Mouse (Mus musculus): ENCODE data around the gene Sde2.

The Sde2 gene

DNA sequence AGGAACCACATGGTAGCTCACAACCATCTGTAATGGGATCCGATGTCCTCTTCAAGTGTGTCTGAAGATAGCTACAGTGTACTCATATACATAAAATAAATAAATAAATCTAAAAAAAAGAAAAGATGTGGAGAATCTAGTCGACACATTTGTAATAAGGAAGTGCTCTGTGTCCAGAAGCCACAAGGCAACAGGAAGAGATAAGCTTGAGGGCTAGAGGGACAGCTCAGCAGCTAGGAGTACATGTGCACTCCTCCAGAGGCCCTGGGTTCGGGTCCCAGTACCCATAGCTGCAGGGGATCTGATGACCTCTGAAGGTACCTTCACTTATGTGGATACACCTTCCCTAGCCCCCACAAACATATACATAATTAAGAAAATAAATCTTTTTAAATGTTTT is 30.8 kb downstream of the Sde2 start:
- no peak for DNase-seq (ENCODE audit: inconsistent age in 2 of 2, low spot score in 1 of 2)

DNA sequence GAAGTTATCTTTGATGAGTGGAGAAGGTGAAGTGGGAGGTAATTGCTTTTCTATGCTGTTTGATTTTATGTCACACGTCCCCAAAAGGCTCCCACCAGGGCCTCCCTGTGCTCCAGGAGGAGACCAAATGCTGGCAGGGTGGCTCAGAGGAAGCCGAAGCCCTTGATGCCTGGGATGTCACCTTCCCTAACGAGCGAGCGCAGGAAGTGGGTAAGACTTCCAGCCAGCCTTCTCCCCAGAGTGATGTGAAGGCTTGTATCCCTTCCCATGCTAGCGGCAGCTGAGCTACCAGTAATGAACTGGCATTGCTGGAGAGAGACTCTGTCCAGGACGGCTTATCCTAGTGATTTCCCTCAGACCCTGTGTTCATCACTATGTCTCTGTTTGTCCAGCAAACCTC is 32.8 kb downstream of the Sde2 start:
- DNase-seq (ENCODE audit: inconsistent age in 2 of 2, low spot score in 1 of 2), result no peak

DNA sequence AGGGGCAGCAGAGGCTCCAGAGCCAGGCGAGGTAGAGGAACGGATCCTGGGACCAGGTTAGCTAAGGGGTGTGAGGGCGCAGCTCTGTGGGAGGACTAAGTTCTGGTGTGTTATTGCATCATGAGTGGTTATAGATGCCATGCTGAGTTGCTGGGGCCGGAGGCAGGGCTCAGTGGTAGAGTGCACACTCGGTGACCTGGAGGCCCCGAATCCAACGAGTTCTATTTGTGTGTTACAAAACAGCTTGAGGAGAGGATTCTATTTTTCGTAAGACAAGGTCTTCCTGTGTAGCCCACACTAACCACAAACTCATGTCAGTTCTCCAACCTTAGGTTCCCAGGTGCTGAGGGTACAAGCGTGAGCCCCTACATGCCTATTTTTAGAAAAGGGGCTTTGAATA is 33.6 kb downstream of the Sde2 start:
- no peak for DNase-seq (ENCODE audit: inconsistent age in 2 of 2, low spot score in 1 of 2)

DNA sequence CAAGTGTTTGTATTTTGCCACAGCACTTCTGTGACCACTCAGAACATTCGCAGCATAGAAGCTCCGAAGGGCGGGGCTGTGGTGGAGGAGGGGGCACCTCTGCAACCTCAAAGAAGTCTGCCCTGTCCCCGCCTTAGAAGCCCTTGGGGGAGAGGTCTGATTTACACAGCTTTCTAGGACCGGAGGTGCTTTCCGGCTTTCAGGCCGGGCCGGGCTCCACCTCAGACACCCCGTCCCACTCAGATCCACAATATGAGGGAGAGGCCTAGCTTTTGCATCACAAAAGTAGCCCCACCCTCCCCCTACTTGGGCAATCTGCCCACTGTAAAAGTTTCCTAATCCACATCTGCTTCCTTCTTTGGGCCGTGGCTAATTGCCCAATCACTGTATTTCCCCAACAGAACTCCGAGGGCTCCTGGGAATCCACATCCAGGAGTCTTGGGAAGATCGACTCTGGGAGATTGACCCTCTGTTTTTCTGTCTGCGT is 37.7 kb downstream of the Sde2 start:
- DNase-seq (ENCODE audit: inconsistent age in 2 of 2, low spot score in 1 of 2), result peak; percentile 75 to 95

DNA sequence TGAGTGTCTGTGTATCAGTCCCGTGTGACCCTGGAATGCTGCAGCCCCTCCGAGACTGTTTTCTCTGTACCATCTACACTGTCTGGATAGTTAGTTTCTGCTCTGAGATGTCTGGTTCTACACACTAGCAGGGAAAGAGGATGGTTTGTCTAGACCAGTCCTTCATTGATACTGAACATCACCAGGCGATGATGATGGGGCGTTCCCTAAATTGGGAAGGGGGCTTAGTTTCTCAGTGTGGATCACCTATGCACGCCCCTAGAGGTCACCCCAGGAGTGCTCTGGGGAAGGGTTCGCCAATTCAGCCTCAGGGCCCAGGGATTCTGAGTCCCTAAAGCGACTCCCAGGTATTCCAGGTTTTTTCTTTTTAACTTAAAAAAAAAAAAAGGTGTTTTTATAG is 38.2 kb downstream of the Sde2 start:
- DNase-seq (ENCODE audit: inconsistent age in 2 of 2, low spot score in 1 of 2), result no peak

DNA sequence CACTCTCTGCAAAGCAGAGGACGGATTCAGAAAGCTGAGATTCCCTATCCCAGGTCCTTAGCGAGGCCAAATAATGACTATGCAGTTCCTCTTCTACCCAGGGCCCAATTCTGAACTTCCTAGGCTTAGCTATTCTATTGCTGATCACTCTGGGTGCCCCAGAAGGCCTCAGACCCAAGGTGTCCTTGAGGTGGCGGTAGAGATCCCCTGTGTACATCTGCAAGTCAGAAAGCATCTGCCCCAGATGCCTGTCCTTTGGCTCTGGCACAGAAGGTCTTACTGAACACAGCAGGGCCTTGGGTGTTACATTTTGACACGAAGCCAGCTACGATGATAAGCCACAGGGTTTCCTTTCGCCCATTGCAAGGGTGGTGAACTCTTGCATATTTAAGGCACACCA is 38.9 kb downstream of the Sde2 start:
- DNase-seq (ENCODE audit: inconsistent age in 2 of 2, low spot score in 1 of 2), result peak; percentile 54 to 85

DNA sequence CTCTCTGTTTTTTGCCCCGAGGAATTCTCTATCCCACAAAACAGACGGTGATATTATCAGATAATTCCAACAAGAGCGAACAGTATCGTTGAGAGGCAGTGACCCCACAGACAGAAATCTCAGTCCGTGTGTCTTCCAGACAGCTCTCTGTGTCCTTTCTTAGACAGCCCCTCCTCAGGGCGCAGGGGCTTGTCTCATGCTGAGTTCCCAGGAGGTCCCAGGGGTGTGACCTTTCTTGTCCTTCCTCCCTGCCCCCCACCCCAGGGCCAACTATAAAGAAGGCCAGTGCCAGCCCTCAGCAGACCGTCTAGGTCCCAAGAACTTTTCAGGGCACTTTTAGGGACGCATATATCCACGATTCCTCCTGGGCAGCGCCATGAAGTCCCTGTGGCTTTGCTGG is 41.9 kb downstream of the Sde2 start, which contains the start of gene Lefty2:
Lefty2 (plus strand) TSS at position 301 of the 400 bp plus-strand sequence.
- DNase-seq (ENCODE audit: inconsistent age in 2 of 2, low spot score in 1 of 2), result no peak

DNA sequence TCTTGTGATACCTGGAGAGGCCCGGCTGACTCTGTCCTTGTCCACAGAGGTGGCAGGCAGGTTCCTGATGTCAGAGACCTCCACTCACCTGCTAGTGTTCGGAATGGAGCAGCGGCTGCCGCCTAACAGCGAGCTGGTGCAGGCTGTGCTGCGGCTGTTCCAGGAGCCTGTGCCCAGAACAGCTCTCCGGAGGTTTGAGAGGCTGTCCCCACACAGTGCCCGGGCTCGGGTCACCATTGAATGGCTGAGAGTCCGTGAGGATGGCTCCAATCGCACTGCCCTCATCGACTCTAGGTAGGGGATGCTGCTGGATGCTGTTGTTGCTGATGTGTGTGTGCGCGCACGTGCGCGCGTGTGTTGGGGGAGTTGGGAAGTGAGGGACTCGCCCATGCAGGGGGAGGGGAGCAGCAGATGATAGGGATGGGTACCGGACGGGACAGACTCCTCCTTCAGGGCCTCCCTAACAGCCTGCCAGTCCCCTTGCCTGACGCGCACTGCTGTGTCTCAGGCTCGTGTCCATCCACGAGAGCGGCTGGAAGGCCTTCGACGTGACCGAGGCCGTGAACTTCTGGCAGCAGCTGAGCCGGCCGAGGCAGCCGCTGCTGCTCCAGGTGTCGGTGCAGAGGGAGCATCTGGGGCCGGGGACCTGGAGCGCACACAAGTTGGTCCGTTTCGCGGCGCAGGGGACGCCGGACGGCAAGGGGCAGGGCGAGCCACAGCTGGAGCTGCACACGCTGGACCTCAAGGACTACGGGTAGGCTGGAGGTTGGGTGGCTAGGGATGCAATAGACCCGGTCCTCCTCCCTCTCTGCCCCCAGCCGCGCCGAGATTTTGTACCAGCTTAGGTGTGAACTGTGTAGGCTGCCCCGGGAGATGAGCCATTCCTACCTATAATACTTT is 43.4 kb downstream of the Sde2 start:
- peak; percentile 55 to 80 for DNase-seq (ENCODE audit: inconsistent age in 2 of 2, low spot score in 1 of 2)

DNA sequence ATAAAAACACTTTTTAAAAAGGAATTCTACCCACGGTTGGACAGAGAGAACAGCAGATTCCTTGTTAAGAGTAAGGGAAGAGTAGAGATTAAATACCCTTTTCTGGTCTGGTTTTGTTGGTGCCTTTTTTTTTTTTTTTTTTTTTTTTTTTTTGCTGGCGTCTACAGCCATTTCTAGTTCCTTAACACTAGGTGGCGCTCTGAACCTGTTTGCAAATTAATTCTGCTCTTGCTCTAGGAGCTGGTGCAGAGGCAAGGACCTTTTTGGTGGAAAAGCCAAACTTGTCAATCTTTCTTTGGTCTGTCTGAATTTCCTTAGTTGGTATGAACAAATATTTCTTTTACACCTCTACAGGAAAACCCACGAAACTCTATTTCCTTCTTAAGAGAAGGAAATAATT is 50.2 kb downstream of the Sde2 start:
- DNase-seq (ENCODE audit: inconsistent age in 2 of 2, low spot score in 1 of 2), result peak in 1 of 2 experiments; percentile 74

DNA sequence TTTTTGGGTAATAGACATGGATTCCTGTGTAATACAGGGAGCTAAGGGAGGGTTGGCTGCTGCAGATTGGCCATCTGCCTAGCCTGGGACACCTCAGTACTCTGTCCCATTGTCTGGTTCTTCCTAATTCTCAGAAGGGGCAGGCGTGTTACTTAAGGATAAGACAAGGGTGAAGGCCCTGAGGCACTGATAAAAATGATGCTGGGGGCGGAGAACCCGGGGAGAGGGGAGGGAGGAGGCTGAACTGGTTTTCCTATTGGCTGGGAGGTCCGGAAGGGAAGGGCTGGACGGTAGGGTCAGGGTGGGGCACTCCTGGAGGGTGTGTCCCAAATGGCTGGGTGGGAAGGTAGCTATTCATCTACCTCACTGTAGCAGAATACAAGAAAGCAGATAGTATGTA is 52.0 kb downstream of the Sde2 start:
- DNase-seq (ENCODE audit: inconsistent age in 2 of 2, low spot score in 1 of 2), result peak in 1 of 2 experiments; percentile 43

DNA sequence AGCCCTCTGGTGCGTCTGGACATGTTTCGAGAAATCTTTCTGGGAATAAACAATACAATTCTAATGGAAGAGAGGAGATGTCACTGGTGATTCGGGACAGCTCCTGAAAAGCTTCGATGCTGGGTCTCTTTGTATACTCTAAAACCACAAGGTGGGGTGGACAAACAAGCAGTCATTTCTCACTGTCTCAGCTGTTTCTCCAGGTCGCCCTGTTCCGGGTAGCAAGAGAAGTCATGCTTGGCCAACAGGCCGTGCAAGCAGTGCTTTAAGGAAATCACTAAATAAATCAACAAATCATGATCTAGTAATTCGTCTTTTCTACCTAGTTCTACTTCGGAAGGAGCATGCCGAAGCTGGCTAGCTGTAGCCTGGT is 52.7 kb downstream of the Sde2 start:
- no peak for DNase-seq (ENCODE audit: inconsistent age in 2 of 2, low spot score in 1 of 2)

DNA sequence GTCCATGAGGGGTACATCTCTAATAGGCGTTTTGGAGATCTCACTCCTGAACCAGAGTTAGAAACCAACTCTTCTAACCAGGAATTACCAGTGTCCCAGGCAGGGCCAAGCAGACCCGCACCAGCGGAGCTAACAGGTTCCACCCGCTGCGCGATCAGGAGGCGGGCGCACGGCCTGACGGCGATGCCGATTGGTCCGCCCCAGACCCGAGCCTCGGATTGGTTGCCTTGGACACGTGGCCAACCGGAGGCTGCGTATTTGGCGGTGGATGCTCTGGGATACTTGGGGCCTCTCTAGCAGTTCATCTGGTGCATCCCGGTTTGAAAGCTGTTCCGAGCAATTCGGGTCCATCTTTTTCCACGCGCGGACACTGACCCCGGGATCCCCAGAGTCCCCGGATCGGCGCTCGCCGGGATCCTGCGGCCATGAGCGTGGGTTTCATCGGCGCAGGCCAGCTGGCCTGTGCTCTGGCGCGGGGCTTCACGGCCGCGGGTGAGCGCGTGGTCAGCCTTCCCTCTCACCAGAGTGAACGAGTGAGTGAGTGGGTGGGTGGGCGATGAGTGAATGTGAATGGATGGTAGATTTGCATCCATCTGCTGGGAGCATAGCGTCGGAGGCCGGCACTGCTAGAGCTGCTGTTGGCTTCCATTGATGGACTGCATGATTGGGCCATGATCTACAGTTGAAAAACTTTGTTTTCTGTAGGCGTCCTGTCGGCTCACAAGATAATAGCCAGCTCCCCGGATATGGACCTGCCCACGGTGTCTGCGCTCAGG is 53.3 kb downstream of the Sde2 start, which contains the start of gene Pycr2:
Pycr2 (plus strand) TSS at position 255 of the 776 bp plus-strand sequence.
- peak; percentile 94 to 97 for DNase-seq (ENCODE audit: inconsistent age in 2 of 2, low spot score in 1 of 2)

DNA sequence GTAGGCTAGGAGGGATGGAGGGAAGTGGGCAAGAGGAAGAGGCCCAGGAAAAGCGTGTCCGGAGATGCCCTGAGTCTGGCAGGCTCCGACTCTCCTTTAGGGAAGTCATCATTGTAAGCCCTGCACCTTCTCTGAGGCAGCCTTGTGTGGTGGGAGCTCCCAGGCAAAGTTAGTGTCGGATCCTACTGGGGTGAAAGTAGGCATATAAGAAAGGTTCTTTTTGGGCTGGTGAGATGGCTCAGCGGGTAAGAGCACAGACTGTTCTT is 53.8 kb downstream of the Sde2 start:
- DNase-seq (ENCODE audit: inconsistent age in 2 of 2, low spot score in 1 of 2), result no peak

DNA sequence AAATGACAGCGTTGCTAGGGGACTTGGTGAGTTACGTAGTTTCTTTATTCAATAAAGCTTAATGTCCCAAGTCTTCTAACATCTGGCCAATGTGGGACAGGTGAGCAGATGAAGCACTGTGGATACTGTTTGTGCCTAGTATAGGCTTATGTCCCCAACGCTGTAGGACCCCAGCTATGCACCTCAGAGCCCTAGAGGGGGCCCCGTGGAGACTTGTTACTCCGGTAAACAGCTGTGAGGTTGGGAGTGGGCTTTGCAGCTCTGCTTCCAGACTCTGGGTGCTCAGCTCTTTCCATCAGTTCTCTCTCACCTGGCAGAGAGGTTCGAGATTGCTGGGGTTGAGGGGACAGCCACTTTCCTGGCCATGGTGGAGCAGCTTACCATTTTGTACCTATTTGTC is 54.4 kb downstream of the Sde2 start:
- no peak for DNase-seq (ENCODE audit: inconsistent age in 2 of 2, low spot score in 1 of 2)

DNA sequence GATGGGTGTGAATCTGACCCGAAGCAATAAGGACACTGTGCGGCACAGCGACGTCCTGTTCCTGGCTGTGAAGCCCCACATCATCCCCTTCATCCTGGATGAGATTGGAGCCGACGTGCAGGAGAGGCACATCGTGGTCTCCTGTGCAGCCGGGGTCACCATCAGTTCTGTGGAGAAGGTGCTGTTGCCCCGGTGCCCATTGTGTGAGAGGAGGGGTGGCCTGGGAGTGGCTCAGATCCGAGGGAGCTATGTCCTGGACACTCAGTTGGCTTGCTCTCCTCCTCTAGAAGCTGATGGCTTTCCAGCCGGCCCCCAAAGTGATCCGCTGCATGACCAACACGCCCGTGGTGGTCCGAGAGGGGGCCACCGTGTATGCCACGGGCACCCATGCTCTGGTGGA is 54.9 kb downstream of the Sde2 start:
- DNase-seq (ENCODE audit: inconsistent age in 2 of 2, low spot score in 1 of 2), result no peak

DNA sequence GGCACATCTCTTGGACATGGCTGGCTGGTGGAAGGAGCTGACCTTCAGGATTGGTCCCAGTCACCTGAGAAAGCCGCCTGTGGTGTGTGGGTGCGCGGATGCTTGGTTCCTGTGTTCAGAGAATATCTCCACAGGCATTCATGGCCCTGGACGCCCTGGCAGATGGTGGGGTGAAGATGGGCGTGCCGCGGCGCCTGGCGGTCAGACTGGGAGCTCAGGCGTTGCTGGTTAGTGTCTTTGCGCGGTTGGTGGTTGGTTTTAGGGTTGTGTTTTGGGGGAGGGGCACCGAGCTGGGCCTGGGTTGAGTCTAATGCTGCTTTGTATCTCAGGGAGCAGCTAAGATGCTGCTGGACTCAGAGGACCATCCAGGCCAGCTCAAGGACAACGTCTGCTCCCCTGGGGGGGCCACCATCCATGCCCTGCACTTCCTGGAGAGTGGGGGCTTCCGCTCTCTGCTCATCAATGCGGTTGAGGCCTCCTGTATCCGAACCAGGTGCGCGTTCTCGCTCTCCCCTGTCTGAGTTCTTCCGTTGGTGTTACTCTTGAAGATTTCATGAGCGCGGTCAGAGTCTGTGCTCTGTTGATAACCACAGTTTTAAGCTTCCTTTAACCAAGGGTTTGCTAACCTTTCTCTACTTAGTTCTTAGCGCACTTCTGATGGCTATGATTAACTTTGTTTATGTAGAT is 55.7 kb downstream of the Sde2 start:
- DNase-seq (ENCODE audit: inconsistent age in 2 of 2, low spot score in 1 of 2), result no peak

DNA sequence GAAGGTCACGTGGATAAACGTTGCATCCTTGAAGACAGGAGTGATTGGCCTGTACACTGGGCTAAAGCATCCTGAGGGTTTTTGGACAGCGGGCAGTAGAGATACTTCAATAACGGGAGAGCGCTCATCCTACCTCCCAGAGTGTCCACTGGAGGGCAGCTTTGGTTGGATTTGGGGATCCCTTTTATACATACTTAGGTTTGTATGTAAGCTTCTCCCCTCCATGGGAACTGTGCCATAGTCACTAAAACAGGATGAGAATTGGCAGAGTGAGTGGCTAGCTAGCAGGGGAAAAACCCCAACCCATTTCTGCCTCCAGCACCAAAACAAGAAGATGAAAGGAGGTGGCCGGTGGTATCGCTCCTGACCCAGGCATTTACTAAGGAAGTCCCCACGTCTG is 60.2 kb downstream of the Sde2 start:
- peak in 1 of 2 experiments; percentile 67 for DNase-seq (ENCODE audit: inconsistent age in 2 of 2, low spot score in 1 of 2)

DNA sequence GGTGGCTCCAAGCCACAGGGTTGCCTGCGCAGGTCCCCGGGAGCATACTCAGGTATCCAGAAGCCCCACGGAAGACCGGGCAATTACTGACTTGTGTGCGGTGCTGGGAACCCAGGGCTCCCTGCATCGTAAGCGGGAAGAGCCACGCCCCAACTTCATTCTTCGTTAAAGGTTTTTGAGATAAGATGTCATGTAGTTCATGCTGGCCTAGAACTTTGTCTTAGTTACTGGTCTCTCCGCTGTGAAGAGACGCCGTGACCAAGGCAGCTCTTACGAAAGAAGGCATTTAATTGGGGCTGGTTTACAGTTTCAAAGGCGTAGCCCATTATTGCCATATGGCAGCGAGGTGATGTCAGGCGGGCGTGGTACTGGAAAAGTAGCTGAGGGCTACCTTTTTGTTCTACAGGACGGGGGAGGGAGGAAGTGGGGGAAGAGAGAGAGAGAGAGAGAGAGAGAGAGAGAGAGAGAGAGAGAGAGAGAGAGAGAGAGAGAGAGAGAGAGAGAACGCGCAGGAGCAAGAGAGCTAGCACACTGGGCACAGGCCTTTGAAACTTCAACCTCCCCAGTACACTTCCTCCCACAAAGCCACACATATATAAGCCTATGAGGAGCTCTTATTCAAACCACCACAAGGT is 60.8 kb downstream of the Sde2 start:
- no peak for DNase-seq (ENCODE audit: inconsistent age in 2 of 2, low spot score in 1 of 2)

DNA sequence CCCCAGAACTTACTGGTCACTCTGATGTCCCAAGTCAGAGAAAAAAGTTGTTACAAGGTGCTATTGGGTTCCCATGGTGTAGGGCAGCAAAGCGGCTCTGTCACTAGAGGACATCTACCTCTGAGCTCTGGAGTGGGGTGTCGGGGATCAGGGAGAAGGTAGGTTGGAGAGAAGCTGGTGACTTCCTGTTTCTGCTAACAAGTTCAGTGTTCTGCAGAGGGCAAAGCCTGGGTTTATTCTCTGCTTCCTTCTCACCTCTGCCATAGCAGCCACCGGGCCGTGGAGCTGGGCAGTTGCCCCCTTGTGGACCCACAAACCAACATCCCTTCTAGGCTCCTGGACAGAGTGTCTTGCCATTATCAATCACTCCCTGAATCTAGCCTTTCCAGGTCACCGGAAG is 61.9 kb downstream of the Sde2 start:
- no peak for DNase-seq (ENCODE audit: inconsistent age in 2 of 2, low spot score in 1 of 2)

DNA sequence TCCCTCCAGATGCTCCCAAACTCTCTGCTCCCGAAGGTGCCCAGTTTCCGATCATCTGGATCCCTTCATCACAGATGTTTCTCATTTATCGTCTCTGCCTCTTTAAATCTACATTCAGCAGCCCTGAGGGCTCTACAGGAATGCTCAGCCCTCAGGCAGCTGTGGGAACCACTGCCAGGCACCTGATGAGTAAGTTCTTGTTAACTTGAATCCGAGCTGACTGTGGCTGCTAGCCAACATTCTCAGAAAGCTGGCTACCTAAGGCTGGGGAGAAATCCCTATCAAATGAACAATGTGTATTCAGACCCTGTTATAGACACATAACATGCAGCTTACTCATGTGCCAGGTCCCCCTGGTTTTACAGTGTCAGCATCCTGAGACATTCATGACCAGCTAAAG is 62.9 kb downstream of the Sde2 start:
- DNase-seq (ENCODE audit: inconsistent age in 2 of 2, low spot score in 1 of 2), result no peak

DNA sequence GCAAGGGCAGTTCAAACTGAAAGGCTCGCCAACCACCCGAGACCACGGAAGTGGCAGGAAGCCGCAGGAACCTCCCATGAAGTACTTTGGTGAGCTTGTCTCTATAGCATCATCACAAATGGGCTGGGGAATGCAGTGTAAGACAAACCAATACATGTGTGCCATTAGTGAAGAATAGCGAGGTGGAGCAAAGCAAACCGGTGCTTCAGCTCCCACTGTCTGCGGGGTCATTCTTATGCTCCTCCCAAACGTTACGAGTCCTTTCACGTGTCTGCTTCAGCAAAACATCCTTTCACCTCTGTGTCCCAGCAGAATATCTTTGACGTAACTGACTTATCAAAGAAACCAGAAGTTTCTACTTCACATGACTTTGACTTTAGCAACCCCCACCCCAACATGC is 65.5 kb downstream of the Sde2 start:
- no peak for DNase-seq (ENCODE audit: inconsistent age in 2 of 2, low spot score in 1 of 2)
